Mouse (Mus musculus) left cerebral cortex, adult 11 months (tissue): Measurements from ENCODE around the gene Olfr447.

ENCODE experiments used
- DNase-seq: peaks from one replicate; pipeline ENCODE4 v3.0.0; 2022; ENCODE audit warnings: low spot score

Gene Olfr447

GRCm38 (mm10) chr6:42908578-42908977, at the start of gene Olfr447:
Olfr447 (plus strand) TSS chr6:42908878.
- no peak for DNase-seq

GRCm38 (mm10) chr6:42860222-42860819, 48.4 kb upstream of the Olfr447 start:
- peak; percentile 42 for DNase-seq

- no peak for DNase-seq
Measured at GRCm38 (mm10) chr6:42869695-42870094, 39.0 kb upstream of the Olfr447 start.

- DNase-seq = no peak
Measured at GRCm38 (mm10) chr6:42876323-42876722, 32.4 kb upstream of the Olfr447 start.

GRCm38 (mm10) chr6:42890141-42890540, 18.5 kb upstream of the Olfr447 start, which contains the start of gene Olfr448:
Olfr448 (plus strand) TSS chr6:42890441.
- no peak for DNase-seq

- DNase-seq = no peak
Measured at GRCm38 (mm10) chr6:42900345-42900744, 8.3 kb upstream of the Olfr447 start.

GRCm38 (mm10) chr6:42921077-42921476, 12.4 kb downstream of the Olfr447 start, which contains the start of gene Olfr446:
Olfr446 (plus strand) TSS chr6:42921377.
- no peak for DNase-seq

GRCm38 (mm10) chr6:42948767-42949166, 40.1 kb downstream of the Olfr447 start, which contains the start of gene Olfr444:
Olfr444 (plus strand) TSS chr6:42949067.
- no peak for DNase-seq
